Mouse (Mus musculus) layer of hippocampus, postnatal 10 days (tissue): ENCODE data around the gene Gnat2. TPM values are rescaled to one million over a fixed set of nuclear protein-coding genes. Genes with fewer than 3 reads are reported as not detected.

Experiments used
- DNase-seq, 2 experiments: peaks; one replicate each; pipeline ENCODE4 v3.0.0; 2021; ENCODE audit warnings: low spot score in 2 of 2
- long read RNA-seq: library from polyadenylated mRNA; stranded (forward); transcript quantifications from one replicate; pipeline ENCODE4 v2.0.0, GENCODE M21; 2023
- total RNA-seq, 2 experiments: library from RNA; stranded (reverse); gene quantifications; 2 replicates each; pipeline ENCODE4 v1.2.3; 2021

Gnat2 gene
- total RNA-seq = not detected
- long read RNA-seq = 0 reads

- DNase-seq = no peak
Observed at GRCm38 (mm10) chr3:108092536-108093115, at the start of gene Gnat2. TSS of gene Gnat2 (plus strand) at chr3:108092789.

DNA sequence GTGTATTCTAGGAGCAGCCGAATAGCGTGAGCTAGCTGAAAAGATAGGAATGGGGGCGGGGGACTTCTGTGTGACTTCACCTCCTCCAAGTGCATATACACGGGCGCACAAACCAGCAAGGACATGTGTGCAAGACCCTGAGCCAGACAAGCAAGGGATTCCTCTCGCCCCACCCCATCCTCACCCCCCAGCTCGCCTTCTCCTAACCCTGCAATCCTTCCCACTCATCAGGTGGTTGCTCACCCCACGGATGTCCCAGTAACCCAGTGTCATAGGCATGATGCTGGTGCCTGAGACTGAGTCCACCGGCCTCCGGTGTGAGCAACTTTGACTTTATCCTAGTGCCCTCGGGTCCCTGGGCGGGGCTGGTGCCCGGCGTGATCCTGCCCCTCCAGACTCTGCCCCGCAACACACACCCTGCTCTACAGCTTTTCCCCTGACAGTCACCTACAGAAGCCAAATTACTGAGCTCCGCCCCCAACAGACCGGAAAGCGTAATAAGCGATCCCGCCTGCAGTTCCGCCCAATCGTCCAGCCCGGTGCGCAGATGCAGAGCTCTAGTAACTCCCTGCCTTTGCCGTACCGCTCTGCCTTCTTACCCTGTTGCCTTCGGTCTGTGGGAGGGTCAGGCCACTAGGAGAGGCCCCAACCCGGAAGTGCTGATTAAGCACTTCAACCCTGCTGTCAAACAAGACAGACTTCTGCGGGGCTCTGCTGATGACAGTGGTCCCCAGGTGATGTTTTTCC lies 48.0 kb upstream of the Gnat2 start, which contains the start of gene Gstm4:
TSS of gene Gstm4 (minus strand) at position 501 of the 747 bp plus-strand sequence.
- peak; percentile 73 to 85 for DNase-seq

GRCm38 (mm10) chr3:108046944-108047655 lies 45.5 kb upstream of the Gnat2 start:
- DNase-seq = no peak

GRCm38 (mm10) chr3:108048306-108048705 lies 44.3 kb upstream of the Gnat2 start:
- DNase-seq = no peak

DNA sequence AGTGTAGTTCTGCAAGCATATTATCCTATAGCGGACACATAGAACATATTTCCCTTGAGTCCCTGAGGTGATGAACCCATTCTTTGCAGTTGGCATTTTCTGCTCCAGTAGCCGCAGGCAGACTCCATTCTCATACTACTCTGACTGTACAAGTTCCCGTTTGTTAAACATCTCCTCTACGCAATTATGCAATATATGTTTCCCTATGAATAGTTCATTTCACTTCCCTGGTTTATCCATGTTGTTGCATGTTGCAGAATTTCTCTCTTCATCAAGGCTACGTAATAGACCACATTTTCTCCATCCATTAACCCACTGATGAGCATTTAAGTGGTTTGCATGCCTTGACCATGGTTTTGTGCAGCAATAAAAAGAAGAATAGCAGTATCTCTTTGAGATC lies 42.1 kb upstream of the Gnat2 start:
- no peak for DNase-seq

GRCm38 (mm10) chr3:108061420-108061819 lies 31.2 kb upstream of the Gnat2 start:
- peak; percentile 54 to 62 for DNase-seq

DNA sequence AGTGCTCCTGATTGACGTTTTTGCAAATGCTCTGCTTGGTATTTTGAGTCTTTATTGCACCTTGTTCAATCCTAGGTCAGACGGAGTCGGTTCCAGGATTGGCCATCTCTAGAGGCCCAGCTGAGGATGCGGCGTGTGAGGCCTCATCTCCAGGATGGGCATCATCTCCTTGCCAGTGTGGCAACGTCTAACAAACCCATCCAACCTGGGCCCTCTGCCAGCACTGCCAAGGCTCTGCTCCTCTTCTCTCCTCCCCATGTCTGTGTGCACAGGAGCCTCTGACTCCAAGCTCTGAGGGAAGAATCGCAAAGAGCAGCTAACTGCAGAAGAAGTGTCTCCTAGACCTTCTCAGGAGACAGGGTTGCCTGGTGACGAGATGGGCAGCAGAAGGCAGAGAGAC lies 29.9 kb upstream of the Gnat2 start:
- no peak for DNase-seq

DNA sequence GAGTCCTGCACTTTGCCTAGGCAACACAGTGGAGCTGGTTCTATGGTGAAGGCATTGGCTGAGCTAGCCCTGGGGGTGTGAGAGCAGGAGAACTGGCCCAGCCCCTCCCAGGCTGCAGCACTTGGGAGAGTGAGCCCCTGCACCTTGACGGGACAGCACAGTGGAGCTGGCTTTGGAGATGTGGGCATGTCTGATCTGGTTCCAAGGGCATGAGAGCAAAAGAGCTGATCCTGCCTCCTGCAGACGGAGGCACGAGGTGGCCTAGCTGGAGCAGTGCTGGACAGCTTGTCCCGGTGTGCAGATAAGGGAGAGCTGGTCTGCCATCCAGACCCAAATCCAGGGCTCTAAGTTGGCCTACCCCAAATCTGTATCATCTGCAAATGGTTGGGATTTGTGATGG lies 27.9 kb upstream of the Gnat2 start:
- no peak for DNase-seq

- DNase-seq = no peak
Observed at GRCm38 (mm10) chr3:108065551-108065950, 27.0 kb upstream of the Gnat2 start.

- DNase-seq = no peak
Observed at GRCm38 (mm10) chr3:108067370-108067934, 25.1 kb upstream of the Gnat2 start.

- DNase-seq = no peak
Observed at GRCm38 (mm10) chr3:108068826-108069225, 23.8 kb upstream of the Gnat2 start.

DNA sequence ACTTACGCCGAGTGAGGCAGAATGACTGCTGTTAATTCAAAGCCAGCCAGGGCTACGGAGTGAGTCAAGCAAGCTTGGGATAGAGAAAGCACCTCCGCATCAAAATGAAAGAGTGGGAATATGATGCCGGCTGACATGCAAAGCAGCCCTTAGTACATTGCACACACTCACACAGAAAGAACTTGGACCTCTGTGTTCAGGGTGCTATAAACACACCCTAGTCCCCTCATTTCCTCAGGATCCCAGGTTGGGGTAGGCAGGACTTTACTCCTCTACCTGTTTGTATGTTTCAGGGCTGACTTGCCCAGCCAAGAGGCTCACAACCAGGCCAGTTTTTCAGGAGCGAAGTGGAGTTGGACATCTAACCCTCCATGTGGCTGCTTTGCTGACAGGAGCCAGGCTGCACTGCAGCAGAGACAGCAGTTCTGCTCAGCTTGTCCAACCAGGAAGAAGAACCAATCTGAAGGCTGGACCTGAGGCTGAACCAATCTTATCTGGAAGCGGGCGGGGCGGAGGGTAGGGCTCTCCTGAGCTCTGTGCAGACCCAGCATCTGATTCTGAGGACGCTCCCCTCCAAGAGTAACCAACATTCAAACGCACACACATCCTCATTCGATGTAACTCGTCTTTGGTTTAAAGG lies 23.2 kb upstream of the Gnat2 start:
- no peak for DNase-seq

- peak; percentile 61 to 77 for DNase-seq
Observed at GRCm38 (mm10) chr3:108070295-108071293, 22.0 kb upstream of the Gnat2 start.

GRCm38 (mm10) chr3:108072983-108073569 lies 19.5 kb upstream of the Gnat2 start:
- DNase-seq = no peak

DNA sequence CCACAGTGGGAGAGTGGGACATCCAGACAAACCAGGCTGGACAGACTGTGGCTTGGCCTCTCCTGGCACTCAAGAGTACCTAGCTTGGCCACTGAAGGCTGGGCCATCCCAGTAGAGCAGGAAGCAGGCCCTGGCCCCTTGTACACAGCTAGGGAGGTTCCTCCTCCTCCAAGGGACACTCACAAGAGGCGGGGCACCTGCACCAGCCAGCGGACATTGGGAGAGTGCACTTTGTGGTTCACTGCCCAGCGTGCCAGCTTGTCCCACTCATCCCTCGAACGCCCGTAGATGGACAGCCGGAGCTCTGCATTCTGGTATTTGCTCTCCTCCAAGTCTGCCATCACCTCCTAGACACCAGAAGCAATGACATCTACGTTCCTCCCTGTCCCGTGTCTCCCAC lies 15.8 kb upstream of the Gnat2 start:
- no peak for DNase-seq

GRCm38 (mm10) chr3:108081681-108082080 lies 10.9 kb upstream of the Gnat2 start:
- DNase-seq = no peak

DNA sequence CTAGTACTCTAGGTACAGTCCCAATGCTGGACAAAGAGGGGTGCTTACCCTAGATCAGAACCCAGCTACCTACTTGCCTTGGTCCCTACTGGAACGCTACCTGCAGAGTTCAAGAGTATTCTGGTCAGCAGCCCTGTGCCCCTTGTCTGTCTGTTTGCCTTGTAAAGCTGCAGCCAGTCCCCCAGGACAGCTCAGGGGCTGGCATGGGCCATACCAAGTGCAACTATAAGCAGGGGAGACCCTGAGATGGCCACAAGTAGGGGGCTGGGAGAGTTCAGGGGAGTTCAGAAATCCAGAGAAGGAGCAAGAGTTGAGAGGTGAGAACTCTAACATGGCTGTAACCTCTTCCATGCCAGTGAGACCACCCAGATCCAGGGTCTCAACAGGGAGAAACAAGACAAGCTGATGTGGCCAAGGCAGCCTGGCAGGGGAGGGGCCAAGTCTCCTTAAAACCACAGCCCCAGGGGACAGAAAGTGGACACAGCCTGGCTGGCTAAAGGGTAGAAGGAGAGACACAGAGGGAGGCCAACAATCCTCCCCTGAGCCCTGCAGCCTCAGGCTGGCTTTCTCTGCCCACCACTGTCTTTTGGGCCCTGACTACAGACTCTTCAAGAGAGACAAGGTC lies 10.2 kb upstream of the Gnat2 start:
- DNase-seq = no peak

DNA sequence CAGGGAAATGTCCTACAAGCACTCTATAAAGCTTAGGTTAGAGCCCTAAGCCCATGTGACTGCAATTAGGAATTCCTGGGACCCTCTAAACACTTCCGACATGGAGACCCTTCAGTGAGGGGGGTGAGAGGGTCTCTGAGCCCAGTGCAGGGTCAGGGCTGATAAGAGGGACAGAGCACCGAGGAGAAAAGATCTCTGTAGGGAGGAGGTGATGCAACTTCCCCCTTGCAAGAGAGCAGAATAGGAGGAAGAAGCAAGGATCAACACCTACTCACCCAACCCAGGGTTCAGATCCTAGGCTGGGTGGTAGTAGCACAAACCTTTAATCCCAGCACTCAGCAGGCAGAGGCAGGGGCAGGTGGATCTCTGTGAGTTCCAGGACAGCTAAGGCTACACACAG lies 9.4 kb upstream of the Gnat2 start:
- no peak for DNase-seq

GRCm38 (mm10) chr3:108083904-108084407 lies 8.6 kb upstream of the Gnat2 start:
- no peak for DNase-seq
